Mouse (Mus musculus) lung, postnatal 14 days (tissue): ENCODE results near the gene Zfp937.
"Not testable (repeated sequence)": the region's sequence is repeated elsewhere in the genome, so short reads cannot be mapped to it uniquely, and the experiment has no call there.

ENCODE experiments used
- DNase-seq: peaks from one replicate; pipeline ENCODE4 v3.0.0; 2021

The Zfp937 gene

DNA sequence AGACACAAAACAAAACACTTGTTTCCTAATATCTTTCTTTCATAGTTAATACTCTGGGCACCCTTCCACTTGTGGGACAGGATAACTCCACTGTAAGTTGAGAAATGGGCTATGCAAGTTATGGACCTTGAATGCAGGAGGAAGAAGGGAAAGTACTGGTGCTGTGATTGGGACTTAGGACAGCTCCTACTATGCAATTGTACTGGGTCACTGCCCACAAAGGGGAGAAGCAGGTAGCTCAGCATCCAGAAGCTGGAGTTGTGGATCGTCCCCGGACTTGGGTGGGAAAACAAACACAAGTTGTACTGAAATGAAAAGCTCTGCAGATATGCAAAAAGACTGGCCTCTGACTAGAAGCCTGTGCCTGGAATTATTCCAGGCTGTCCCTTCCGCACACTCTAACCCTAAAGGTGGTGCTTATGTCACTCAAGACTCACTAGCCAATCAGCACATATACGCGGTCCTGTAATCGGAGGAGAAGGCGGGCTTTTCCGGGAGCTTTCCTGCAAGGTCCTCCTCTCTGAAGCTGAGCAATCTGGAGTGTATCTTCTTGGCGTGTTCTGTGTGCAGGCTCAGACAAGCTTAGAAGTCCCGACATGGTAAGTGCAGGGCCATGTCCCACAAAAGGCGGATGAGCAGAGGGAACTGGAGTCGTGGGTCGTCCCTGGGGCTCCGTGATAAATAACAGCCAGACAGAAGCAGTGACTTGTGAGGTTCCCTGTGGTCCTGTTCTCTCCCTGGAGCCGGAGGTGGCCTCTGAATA is at the start of gene Zfp937:
Zfp937 (plus strand) TSS at position 474 of the 763 bp plus-strand sequence.
- peak; percentile 70 for DNase-seq

DNA sequence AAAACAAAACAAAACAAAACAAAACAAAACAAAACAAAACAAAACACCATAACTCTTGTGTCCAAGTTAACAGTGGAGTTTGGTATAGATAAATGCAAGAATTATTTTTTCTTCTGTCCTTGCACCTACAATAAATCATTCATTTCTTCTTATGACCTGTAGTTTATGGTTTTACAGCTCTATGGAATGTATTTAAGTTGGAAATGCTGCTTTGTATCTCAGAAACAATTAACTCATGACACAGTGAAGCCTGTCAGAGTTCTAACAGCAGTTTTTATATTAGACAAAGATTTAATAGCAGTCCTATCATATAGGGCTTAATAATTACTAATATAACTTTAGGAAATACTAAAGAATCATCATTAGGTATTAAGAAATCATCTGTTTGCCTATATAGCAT is 44.0 kb upstream of the Zfp937 start:
- no peak for DNase-seq

- DNase-seq: not testable (repeated sequence)
Measured at GRCm38 (mm10) chr2:150179579-150179978, 38.3 kb upstream of the Zfp937 start, which contains the start of gene Gm10770. Gm10770 (minus strand) TSS chr2:150179679.

DNA sequence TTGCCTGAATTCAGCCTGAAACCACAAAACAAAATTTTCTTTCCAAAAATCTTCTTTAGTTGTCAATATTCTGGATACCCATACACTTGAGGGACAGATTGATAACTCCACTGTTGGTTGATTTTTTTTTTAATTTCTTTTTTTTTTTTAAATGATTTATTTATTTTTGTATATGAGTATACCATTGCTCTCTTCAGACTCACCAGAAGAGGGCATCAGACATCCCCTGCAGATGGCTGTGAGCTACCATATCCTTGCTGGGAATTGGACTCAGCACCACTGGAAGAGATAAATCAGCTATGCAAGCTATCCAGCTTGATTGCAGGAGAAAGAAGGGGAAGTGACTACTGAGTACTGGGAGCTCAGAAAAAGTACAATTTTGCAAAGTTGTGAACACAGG is 36.8 kb upstream of the Zfp937 start:
- DNase-seq: not testable (repeated sequence)

GRCm38 (mm10) chr2:150181570-150181999 is 36.3 kb upstream of the Zfp937 start, which contains the start of gene Gm14139:
Gm14139 (plus strand) TSS chr2:150181755.
- not testable (repeated sequence) for DNase-seq

- not testable (repeated sequence) for DNase-seq
Measured at GRCm38 (mm10) chr2:150218363-150218725, 471 bp downstream of the Zfp937 start.

DNA sequence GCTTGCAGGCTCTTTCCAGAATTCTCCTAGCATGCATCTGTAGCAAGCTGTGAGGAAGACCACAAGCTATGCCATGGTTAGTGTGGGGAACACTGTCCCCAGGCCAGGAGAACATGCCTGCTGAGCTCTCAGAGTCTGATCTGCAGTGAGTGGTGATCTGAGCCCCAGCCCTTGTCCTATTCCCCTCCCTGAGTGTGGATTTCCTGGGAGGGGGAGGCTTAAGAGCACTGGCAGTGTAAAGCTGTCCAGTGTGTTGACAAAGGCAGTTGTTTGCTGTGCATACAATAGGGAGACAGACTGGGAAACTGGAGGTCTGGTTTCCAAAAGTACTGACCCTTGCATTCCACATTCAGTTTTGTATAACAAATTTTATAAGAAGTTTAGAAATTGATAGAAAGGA is 5.4 kb downstream of the Zfp937 start:
- DNase-seq: not testable (repeated sequence)

GRCm38 (mm10) chr2:150243211-150243610 is 25.3 kb downstream of the Zfp937 start:
- DNase-seq: no peak

DNA sequence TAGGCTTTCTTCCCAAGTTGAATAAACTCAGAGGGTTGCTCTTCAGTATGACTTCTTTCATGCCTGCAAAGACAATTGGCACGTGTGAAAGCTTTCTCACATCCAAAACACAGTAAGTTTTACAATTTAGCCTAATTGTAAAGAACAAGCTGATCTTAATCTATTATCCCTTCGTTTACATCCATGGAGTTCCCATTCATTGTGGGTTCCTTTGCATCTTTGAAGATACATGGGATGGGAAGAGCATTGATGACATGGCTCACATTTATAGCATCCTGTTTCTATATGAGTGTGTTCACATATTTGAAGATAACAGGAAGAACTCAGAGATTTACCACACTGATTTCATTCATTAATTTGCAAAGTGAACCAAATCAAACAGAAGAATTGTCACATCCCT is 37.6 kb downstream of the Zfp937 start, which contains the start of gene Gm21994:
Gm21994 (minus strand) TSS at position 101 of the 400 bp plus-strand sequence.
- not testable (repeated sequence) for DNase-seq

GRCm38 (mm10) chr2:150256861-150257260 is 39.0 kb downstream of the Zfp937 start:
- not testable (repeated sequence) for DNase-seq

DNA sequence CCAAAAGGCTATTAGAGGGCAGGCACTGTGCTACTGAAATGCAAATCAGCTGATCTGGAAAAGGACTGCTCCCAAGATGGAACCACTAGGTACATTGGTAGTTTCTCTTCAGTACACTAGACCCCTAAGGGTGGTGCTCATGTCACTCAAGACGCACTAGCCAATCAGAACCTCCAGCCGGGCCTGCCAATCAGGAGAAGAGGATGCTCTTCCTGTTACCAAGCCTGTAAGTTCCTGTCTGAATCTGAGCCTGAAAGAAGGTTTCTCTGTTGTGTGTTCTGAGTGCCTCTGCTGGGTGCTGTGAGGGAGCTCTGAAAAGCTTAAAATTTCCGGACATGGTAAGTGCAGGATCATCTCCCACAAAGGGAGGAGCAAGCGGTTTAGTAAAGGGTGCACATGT is 39.4 kb downstream of the Zfp937 start, which contains the start of gene Gm14124:
Gm14124 (plus strand) TSS at position 227 of the 400 bp plus-strand sequence.
- not testable (repeated sequence) for DNase-seq
